Mouse (Mus musculus) stomach, embryonic 16.5 days (tissue): ENCODE measurements around the gene Fut11. TPM values are rescaled to one million over a fixed set of nuclear protein-coding genes. Genes with fewer than 3 reads are reported as not detected.

Experiments used
- ATAC-seq: fragments of 200-750 bp; cut with Nextera tagmentation; 2 replicates; pipeline ENCODE4 v1.8.0; 2017; ENCODE audit warnings: moderate number of reproducible peaks, moderate TSS enrichment; ENCODE audit not compliant: insufficient read depth, low FRiP score
- H3K27ac ChIP-seq: fragments of 300-500 bp; sonication (generic); 2 replicates; pipeline ENCODE4 v1.5.1; 2014; ENCODE audit warnings: low read length
- H3K27me3 ChIP-seq: fragments of 300-500 bp; sonication (generic); 2 replicates; pipeline ENCODE4 v1.6.1; 2014; ENCODE audit warnings: low read length, control low read depth, mixed read lengths; ENCODE audit not compliant: control insufficient read depth, insufficient read depth
- H3K36me3 ChIP-seq: fragments of 300-500 bp; sonication (generic); 2 replicates; pipeline ENCODE4 v1.6.1; 2014; ENCODE audit warnings: low read length; ENCODE audit not compliant: control insufficient read depth, insufficient read depth
- H3K4me1 ChIP-seq: fragments of 300-500 bp; sonication (generic); 2 replicates; pipeline ENCODE4 v1.6.1; 2014; ENCODE audit warnings: low read length, control low read depth, mixed read lengths; ENCODE audit not compliant: control insufficient read depth, insufficient read depth
- H3K4me2 ChIP-seq: fragments of 300-500 bp; sonication (generic); 2 replicates; pipeline ENCODE4 v1.6.1; 2014; ENCODE audit warnings: low read depth, low read length, mixed read lengths
- H3K4me3 ChIP-seq: fragments of 300-500 bp; sonication (generic); replicated peaks from 2 replicates; pipeline ENCODE4 v1.5.1; 2014; ENCODE audit warnings: mild to moderate bottlenecking, low read length
- H3K9ac ChIP-seq: fragments of 300-500 bp; sonication (generic); 2 replicates; pipeline ENCODE4 v1.6.1; 2014; ENCODE audit warnings: low read length
- H3K9me3 ChIP-seq: fragments of 300-500 bp; sonication (generic); replicated peaks from 2 replicates; pipeline ENCODE4 v1.6.1; 2016; ENCODE audit warnings: low read length, control low read depth; ENCODE audit not compliant: control insufficient read depth
- WGBS: fragments of 180-500 bp; shearing (Covaris S2); extraction: QIAGEN DNeasy Blood & Tissue Kit; methylation state at CpG from one replicate; pipeline ENCODE4 v1.1.7; 2014; 5-methylcytosine and 5-hydroxymethylcytosine counted together
- microRNA-seq: library from miRNA; unstranded; fragments of <30 nt; microRNA quantifications from one replicate; pipeline ENCODE4, GENCODE M21; 2016
- polyA plus RNA-seq: library from polyadenylated mRNA; unstranded; fragments of >200 nt; fragmentation: Nextera tagmentation; extraction: Ambion mirVana; gene quantifications from 2 replicates; pipeline ENCODE4 v1.2.1, GENCODE M21; 2015

Gene Fut11
- polyA plus RNA-seq, 1 experiment from 2014 or later, result 18.3 TPM

DNA sequence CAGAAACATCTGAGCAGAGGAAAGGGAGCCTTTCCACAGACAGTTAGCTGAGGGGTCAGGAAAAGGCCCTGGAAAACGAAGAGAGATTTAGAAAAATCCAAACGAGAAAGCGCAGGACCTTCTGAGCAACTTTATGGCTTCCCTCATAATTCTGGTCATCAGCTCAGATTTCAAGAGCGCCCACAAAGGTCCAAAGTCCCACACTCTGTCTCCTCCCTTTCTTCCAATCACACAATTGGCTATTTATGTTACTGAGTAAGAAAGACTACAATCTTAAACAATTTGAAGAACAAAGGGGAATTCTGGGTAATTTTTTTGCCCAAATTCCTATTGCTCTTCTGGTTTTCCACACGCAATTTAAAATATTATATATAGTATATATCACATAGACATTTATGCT lies 55.7 kb downstream of the Fut11 start:
- Histone ChIP-seq H3K9me3 (no peaks in the 10 kb centered on the region), H3K4me3 (no peak overlapping the region), H3K27me3 (no peaks in the 10 kb centered on the region), H3K4me1 (no peaks in the 10 kb centered on the region), H3K9ac (no peak overlapping the region), H3K36me3 (0 out of 2 replicates have a peak, but pooled peaks cover 10% of the 10 kb centered on the region), H3K27ac (0 out of 2 replicates have a peak overlapping the region, but pooled peaks have one; percentile 3), H3K4me2 (no peak overlapping the region)
- 76% methylated on average over 5 of the region's 5 CpGs for WGBS
- ATAC-seq, result no peak

Small RNA genes lying within 50 kb of the gene (microRNA-seq; reads per million reads assigned to microRNA genes)
- gene Mir6946, result 1.5 reads per million

Other genes starting within 250 kb of the Fut11 start
- 0.17 and 0.94 TPM in 2 replicates for gene Cfap70, start 242.7 kb upstream of the Fut11 start, polyA plus RNA-seq
- 76.4 and 86.2 TPM in 2 replicates for gene Anxa7, start 214.8 kb upstream of the Fut11 start, polyA plus RNA-seq
- gene Mss51, start 198.1 kb upstream of the Fut11 start, polyA plus RNA-seq, result 0.52 and 0.56 TPM in 2 replicates
- 22.5 and 27.5 TPM in 2 replicates for gene Ppp3cb, start 148.4 kb upstream of the Fut11 start, polyA plus RNA-seq
- gene Usp54, start 53.9 kb upstream of the Fut11 start, polyA plus RNA-seq, result 6.4 and 7.4 TPM in 2 replicates
- 1.4 and 29.8 TPM in 2 replicates for gene Myoz1, start 38.4 kb upstream of the Fut11 start, polyA plus RNA-seq
- gene Synpo2l, start 26.6 kb upstream of the Fut11 start, polyA plus RNA-seq, result 0.36 and 5.1 TPM in 2 replicates
- gene Sec24c, start 20.7 kb upstream of the Fut11 start, polyA plus RNA-seq, result 90.5 and 110 TPM in 2 replicates
- gene Chchd1, start 8.0 kb downstream of the Fut11 start, polyA plus RNA-seq, result 149 and 187 TPM in 2 replicates
- 23.2 and 26.8 TPM in 2 replicates for gene Zswim8, start 12.6 kb downstream of the Fut11 start, polyA plus RNA-seq
- gene Ndst2, start 39.6 kb downstream of the Fut11 start, polyA plus RNA-seq, result 23.7 and 24.4 TPM in 2 replicates
- gene Camk2g, start 99.1 kb downstream of the Fut11 start, polyA plus RNA-seq, result 43.7 and 45.3 TPM in 2 replicates
- 1.9 and 2.8 TPM in 2 replicates for gene Plau, start 141.7 kb downstream of the Fut11 start, polyA plus RNA-seq
- gene Vcl, start 234.4 kb downstream of the Fut11 start, polyA plus RNA-seq, result 108 and 116 TPM in 2 replicates